Mouse (Mus musculus) CD4-positive, CD25-positive, alpha-beta regulatory T cell (primary cell): Measurements from ENCODE around the gene Tst. TPM values are rescaled to one million over a fixed set of nuclear protein-coding genes. Genes with fewer than 3 reads are reported as not detected.

ENCODE experiments used
- polyA plus RNA-seq: library from polyadenylated mRNA; unstranded; fragments of 100-300 nt; shearing (Covaris generic); gene quantifications from one replicate; pipeline ENCODE4 v1.2.1, GENCODE M21; 2017

The Tst gene
- 1.3 TPM for polyA plus RNA-seq

DNA sequence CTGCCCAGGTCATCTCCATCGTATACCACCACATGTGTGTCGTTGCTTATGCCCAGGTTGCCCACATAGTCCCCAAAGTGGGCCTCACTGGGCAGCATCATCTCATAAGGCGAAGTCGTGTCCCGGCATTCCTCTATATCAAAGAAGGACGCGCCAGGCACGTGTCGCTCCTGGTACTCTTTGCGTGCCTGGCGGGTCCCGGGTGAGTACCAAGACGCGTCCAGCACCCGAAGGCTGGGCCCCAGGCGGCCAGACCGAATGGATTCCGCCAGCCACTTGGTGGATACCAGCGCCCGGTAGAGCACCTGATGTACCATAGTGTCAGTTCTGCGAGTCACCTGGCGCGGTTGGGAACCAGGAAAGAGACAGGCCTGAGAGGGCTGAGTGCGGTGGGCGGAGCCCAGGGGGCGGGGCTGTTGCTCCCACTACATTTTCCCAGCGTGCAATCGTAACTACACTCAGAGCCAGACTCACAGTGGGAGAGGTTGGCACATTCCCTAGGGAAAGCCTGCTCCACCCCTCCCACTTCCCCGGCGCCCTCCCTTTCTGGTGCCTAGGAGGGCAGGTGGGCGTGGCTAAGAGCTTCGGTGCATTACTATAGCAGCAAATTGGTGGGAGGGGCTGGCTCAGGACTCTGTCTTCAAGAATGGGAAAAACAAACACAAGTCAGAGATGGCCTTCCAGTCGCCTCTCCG, at the start of gene Tst:
Tst (minus strand) TSS at position 391 of the 695 bp plus-strand sequence.

DNA sequence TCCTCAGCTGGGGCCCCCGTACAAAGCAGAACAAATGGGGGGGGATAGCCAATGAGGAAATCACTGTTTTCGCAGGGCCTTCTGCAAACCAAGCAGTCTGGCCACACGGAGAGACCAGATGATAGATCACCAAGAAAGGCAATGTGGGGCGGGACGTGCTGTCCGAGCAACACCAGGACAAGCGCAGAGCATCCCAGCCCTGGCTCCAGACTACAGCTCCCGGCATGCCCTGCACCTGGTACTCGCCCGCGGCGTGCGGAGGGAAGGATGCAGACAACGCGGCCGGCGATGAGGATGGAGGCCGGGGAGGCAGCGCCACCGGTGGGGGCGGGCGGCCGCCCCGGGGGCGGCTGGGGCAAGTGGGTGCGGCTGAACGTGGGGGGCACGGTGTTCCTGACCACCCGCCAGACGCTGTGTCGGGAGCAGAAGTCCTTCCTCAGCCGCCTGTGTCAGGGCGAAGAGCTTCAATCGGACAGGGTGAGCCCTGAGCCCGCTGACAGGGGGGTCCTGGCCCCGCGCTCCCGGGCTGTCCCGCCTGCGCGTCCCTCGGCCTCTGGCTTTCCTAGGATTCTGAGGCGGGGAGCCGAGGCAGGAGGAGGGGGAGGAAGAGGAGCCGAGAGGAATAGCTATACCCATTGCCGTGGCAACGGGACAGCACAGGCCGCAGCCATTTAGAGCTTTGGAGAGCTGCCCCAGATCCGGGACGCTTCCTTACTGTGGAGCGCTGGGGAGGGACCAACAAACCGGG, 22.9 kb upstream of the Tst start, which contains the start of gene Kctd17:
Kctd17 (plus strand) TSS at position 174 of the 748 bp plus-strand sequence.

DNA sequence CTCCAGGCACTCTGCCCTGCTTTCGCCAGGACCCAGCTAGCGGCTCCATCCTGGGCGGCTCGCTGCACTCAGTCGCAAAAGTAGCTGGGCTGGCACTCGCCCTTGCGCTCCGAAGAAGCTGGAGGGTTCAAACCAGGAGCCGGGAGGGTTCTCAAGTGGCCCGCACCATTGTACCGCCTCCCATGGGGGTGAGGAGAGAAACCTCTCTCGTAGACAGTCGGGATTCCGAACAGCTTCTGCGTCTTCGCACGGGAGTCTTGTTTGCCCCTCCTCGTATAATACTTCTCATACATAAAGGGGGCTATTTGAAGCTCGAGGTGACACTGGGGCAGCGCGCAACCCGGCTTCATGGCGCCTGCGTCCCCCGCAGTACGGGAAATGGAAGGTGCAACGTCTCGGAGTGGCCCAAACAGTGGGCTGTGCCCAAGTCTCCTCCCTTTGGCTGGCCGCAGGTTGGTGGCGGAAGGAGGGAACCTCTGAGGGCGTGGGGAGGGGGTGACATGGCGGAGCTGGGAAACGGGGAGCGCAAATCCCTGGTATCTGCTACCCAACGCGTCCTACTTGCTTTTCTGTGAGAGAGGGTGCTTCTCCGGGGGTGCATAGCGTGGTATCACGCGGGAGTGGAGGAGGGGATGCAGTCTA, 707 bp upstream of the Tst start, which contains the start of gene Mpst:
Mpst (plus strand) TSS at position 124 of the 642 bp plus-strand sequence.

DNA sequence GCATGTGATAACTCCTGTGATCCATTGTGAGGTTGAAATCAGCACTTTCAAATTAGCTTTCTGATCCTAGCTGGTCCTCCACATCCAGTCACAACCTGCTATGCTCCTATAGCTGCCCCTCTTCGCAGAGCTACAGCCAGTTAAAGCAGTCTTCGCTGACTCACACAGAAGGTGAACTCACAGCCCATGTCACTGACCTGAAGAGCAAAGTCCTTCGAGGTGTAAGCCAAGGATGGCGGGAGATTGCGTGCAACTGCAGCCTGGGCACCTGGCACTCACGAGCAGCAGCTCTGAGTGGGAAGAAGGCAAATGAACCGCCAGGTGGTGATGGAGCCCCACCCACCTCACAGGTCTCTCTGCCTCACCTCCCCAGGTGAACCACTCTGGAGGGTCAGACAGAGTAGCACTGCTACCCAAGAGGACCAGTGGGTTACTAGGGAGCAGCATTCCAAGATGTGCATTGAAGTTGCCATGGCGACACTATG, 10.2 kb downstream of the Tst start, which contains the start of gene Tex33:
Tex33 (minus strand) TSS at position 435 of the 485 bp plus-strand sequence.

Other genes starting within 250 kb of the Tst start
- gene Ift27, start 231.8 kb downstream of the Tst start, polyA plus RNA-seq: 58.3 TPM
- gene Pvalb, start 199.5 kb downstream of the Tst start, polyA plus RNA-seq: not detected
- 204 TPM for gene Ncf4, start 161.1 kb downstream of the Tst start, polyA plus RNA-seq
- not detected for gene Csf2rb2, start 100.2 kb downstream of the Tst start, polyA plus RNA-seq
- gene Csf2rb, start 80.2 kb downstream of the Tst start, polyA plus RNA-seq: 0.72 TPM
- not detected for gene Tex33, start 10.0 kb downstream of the Tst start, polyA plus RNA-seq
- 7.1 TPM for gene Mpst, start 509 bp upstream of the Tst start, polyA plus RNA-seq
- 23.3 TPM for gene Kctd17, start 22.7 kb upstream of the Tst start, polyA plus RNA-seq
- gene Tmprss6, start 62.7 kb upstream of the Tst start, polyA plus RNA-seq: not detected
- gene Il2rb, start 89.4 kb upstream of the Tst start, polyA plus RNA-seq: 978 TPM
- 5.8 TPM for gene C1qtnf6, start 125.5 kb upstream of the Tst start, polyA plus RNA-seq
- gene Sstr3, start 138.8 kb upstream of the Tst start, polyA plus RNA-seq: not detected
- gene Rac2, start 166.9 kb upstream of the Tst start, polyA plus RNA-seq: 2,566 TPM
- 392 TPM for gene Cyth4, start 191.1 kb upstream of the Tst start, polyA plus RNA-seq